Mouse (Mus musculus): ENCODE measurements at regions not wholly inside any gene's neighbourhood (a gene's known extent, or its start where the extent isn't known, plus 50 kb on each side); places are given as distances from the start of the nearest gene placed in this dataset.

- in situ Hi-C loops (cut with MboI; ENCODE audit: low sequenced_read_pairs): no loop called here
Observed at GRCm38 (mm10) chr15:87433306-87433705, 110.8 kb upstream of the Fam19a5 start.

DNA sequence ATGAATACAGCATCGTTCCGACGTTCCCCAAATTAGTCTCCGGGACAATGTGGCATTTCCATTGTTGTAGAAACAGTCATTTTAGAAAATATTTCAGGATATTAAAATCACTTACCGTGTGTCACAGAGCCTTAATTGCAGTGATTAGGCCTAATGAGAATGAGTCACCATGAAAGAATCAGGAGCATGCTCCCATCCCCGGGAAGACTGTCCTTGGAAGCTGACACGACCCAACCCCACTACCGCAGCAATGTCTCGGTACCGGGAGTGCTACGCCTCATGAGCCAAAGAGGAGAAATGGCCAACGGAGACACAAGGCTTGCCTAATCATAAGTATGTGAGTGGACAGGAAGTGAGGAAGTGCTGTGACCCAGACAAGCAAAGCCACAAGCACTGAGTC is 110.2 kb upstream of the Fam19a5 start:
- in situ Hi-C loops (cut with MboI; ENCODE audit: low sequenced_read_pairs): no loop called here

GRCm38 (mm10) chr15:87435566-87435965 is 108.5 kb upstream of the Fam19a5 start:
- in situ Hi-C loops (cut with MboI; ENCODE audit: low sequenced_read_pairs): no loop called here

- in situ Hi-C loops (cut with MboI; ENCODE audit: low sequenced_read_pairs): no loop called here
Observed at GRCm38 (mm10) chr15:87437611-87438010, 106.5 kb upstream of the Fam19a5 start.

DNA sequence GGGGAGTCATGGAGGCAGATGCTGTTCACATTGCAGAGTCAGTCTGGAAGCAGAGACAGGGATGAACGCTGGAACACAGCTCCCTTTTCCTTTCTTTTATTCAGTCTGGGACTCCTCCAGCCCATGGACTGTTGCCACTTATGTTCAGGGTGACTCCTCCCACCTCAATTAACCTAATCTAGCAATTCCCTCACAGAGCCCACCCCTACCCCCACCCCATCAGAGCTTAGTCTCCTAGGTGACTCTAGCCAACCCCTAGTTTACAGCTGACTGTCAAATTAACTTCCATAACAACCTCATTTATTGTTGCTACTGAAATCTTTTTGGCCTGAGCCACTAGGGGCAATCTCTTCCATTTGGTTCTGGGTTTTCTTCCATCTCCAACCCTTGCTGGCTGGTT is 85.2 kb upstream of the Fam19a5 start:
- in situ Hi-C loops (cut with MboI; ENCODE audit: low sequenced_read_pairs): no loop called here

GRCm38 (mm10) chr15:87476247-87476646 is 67.9 kb upstream of the Fam19a5 start:
- in situ Hi-C loops (cut with MboI; ENCODE audit: low sequenced_read_pairs): no loop called here

GRCm38 (mm10) chr15:87476862-87477490 is 67.1 kb upstream of the Fam19a5 start:
- in situ Hi-C loops (cut with MboI; ENCODE audit: low sequenced_read_pairs): no loop called here

DNA sequence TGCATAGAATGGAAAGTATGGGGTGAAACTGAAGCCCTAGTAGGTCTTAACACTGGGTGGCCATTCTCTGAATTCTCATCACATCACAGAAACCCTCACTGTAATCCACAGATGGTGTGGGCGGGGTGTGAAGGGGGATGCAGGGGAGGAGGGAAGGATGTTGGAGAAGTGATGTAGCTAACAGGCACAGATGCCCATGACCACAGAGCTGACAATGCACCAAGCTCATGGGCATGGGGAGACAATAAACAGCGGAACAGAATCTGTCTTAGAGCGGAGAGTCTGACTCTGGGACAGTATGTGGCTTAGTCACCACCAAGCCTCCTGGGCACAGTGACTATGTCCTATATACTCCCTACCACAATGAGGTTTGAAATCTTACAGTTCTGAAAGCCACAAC is 63.3 kb upstream of the Fam19a5 start:
- in situ Hi-C loops (cut with MboI; ENCODE audit: low sequenced_read_pairs): no loop called here

All from CH12F3 (cell line).